Mouse (Mus musculus): Measurements from ENCODE around the gene Fat1. TPM values are rescaled to one million over a fixed set of nuclear protein-coding genes. Genes with fewer than 3 reads are reported as not detected.

Gene Fat1
- polyA plus RNA-seq (2015; fragmentation: Nextera tagmentation; extraction: Ambion mirVana), result 13.4 and 14.8 TPM in 2 replicates

- H3K4me2 ChIP-seq (replicated peaks), result peak within 1 kb of the TSS; percentile 81
- H3K4me3 ChIP-seq (replicated peaks), result peak within 1 kb of the TSS; percentile 75
- peak within 1 kb of the TSS; percentile 61 for H3K9ac ChIP-seq
- WGBS, result under 1% methylated on average over 48 of the region's 49 CpGs
- ATAC-seq, result peak; percentile 83
- H3K27me3 ChIP-seq (replicated peaks), result no peaks in the 10 kb centered on the region
- H3K4me1 ChIP-seq (replicated peaks), result no peaks in the 10 kb centered on the region; the same call in 1 of the 2 replicates
- H3K36me3 ChIP-seq, result no peaks in the 10 kb centered on the region
- H3K27ac ChIP-seq, result peak within 1 kb of the TSS; percentile 92
- no peaks in the 10 kb centered on the region for H3K9me3 ChIP-seq
Measured at GRCm38 (mm10) chr8:44934850-44935497, at the start of gene Fat1. Gene Fat1, plus strand, starts transcription at chr8:44935447.

GRCm38 (mm10) chr8:44894626-44895025, 40.6 kb upstream of the Fat1 start:
- no peaks in the 10 kb centered on the region for H3K27me3 ChIP-seq (replicated peaks)
- no peaks in the 10 kb centered on the region for H3K9me3 ChIP-seq
- H3K4me2 ChIP-seq (replicated peaks), result no peak overlapping the region
- no peak overlapping the region for H3K4me3 ChIP-seq (replicated peaks)
- 72% methylated on average over 6 of the region's 6 CpGs for WGBS
- H3K9ac ChIP-seq, result no peak overlapping the region
- no peaks in the 10 kb centered on the region for H3K4me1 ChIP-seq (replicated peaks)
- no peak for ATAC-seq
- H3K36me3 ChIP-seq, result no peaks in the 10 kb centered on the region
- H3K27ac ChIP-seq, result no peak overlapping the region

GRCm38 (mm10) chr8:44899575-44899991, 35.7 kb upstream of the Fat1 start:
- Histone ChIP-seq H3K27ac (no peak overlapping the region), H3K27me3 (replicated peaks) (no peaks in the 10 kb centered on the region), H3K9ac (no peak overlapping the region), H3K4me2 (replicated peaks) (no peak overlapping the region), H3K9me3 (no peaks in the 10 kb centered on the region), H3K4me3 (replicated peaks) (no peak overlapping the region), H3K36me3 (no peaks in the 10 kb centered on the region), H3K4me1 (replicated peaks) (no peaks in the 10 kb centered on the region)
- 60% methylated on average over 12 of the region's 12 CpGs for WGBS
- no peak for ATAC-seq

- peak; percentile 65 for ATAC-seq
- Histone ChIP-seq H3K27me3 (replicated peaks) (no peaks in the 10 kb centered on the region), H3K9me3 (no peaks in the 10 kb centered on the region), H3K4me1 (replicated peaks) (no peaks in the 10 kb centered on the region), H3K4me3 (replicated peaks) (no peak overlapping the region), H3K36me3 (no peaks in the 10 kb centered on the region), H3K4me2 (replicated peaks) (no peak overlapping the region), H3K9ac (no peak overlapping the region), H3K27ac (no peak overlapping the region)
- 67% methylated on average over 12 of the region's 12 CpGs for WGBS
Measured at GRCm38 (mm10) chr8:44911126-44911903, 23.9 kb upstream of the Fat1 start.

- H3K27me3 ChIP-seq (replicated peaks), result no peaks in the 10 kb centered on the region
- WGBS, result 92% methylated on average over 12 of the region's 12 CpGs
- no peak for ATAC-seq
- H3K4me3 ChIP-seq (replicated peaks), result no peak overlapping the region
- no peak overlapping the region for H3K4me2 ChIP-seq (replicated peaks)
- H3K27ac ChIP-seq, result no peak overlapping the region
- no peak overlapping the region for H3K9ac ChIP-seq
- H3K4me1 ChIP-seq (replicated peaks), result no peaks in the 10 kb centered on the region
- no peaks in the 10 kb centered on the region for H3K36me3 ChIP-seq
- H3K9me3 ChIP-seq, result no peaks in the 10 kb centered on the region
Measured at GRCm38 (mm10) chr8:44919487-44920082, 15.7 kb upstream of the Fat1 start.

- Histone ChIP-seq H3K9me3 (no peaks in the 10 kb centered on the region), H3K4me2 (replicated peaks) (no peak overlapping the region), H3K9ac (no peak overlapping the region), H3K27ac (no peak overlapping the region), H3K4me1 (replicated peaks) (no peaks in the 10 kb centered on the region), H3K27me3 (replicated peaks) (no peaks in the 10 kb centered on the region), H3K4me3 (replicated peaks) (no peak overlapping the region), H3K36me3 (no peaks in the 10 kb centered on the region)
- ATAC-seq, result no peak
- 61% methylated on average over 7 of the region's 7 CpGs for WGBS
Measured at GRCm38 (mm10) chr8:44920379-44921032, 14.7 kb upstream of the Fat1 start.

- no peak overlapping the region for H3K4me2 ChIP-seq (replicated peaks)
- H3K4me3 ChIP-seq (replicated peaks), result no peak overlapping the region
- no peaks in the 10 kb centered on the region for H3K4me1 ChIP-seq (replicated peaks)
- no peak for ATAC-seq
- H3K9ac ChIP-seq, result no peak overlapping the region
- no peaks in the 10 kb centered on the region for H3K36me3 ChIP-seq
- H3K9me3 ChIP-seq, result no peaks in the 10 kb centered on the region
- H3K27ac ChIP-seq, result no peak overlapping the region
- no peaks in the 10 kb centered on the region for H3K27me3 ChIP-seq (replicated peaks)
- 82% methylated on average over 5 of the region's 5 CpGs for WGBS
Measured at GRCm38 (mm10) chr8:44924995-44925394, 10.3 kb upstream of the Fat1 start.

- H3K9ac ChIP-seq, result no peak overlapping the region
- H3K9me3 ChIP-seq, result no peaks in the 10 kb centered on the region
- WGBS, result 87% methylated on average over 3 of the region's 3 CpGs
- no peak for ATAC-seq
- H3K27ac ChIP-seq, result no peak overlapping the region
- no peaks in the 10 kb centered on the region for H3K27me3 ChIP-seq (replicated peaks)
- no peaks in the 10 kb centered on the region for H3K36me3 ChIP-seq
- no peak overlapping the region for H3K4me2 ChIP-seq (replicated peaks)
- H3K4me3 ChIP-seq (replicated peaks), result no peak overlapping the region
- no peaks in the 10 kb centered on the region; the same call in 1 of the 2 replicates for H3K4me1 ChIP-seq (replicated peaks)
Measured at GRCm38 (mm10) chr8:44930058-44930457, 5.2 kb upstream of the Fat1 start.

GRCm38 (mm10) chr8:44932546-44933342, 2.5 kb upstream of the Fat1 start:
- H3K9ac ChIP-seq, result no peak overlapping the region
- ATAC-seq, result no peak
- H3K36me3 ChIP-seq, result no peaks in the 10 kb centered on the region
- H3K27me3 ChIP-seq (replicated peaks), result no peaks in the 10 kb centered on the region
- no peak overlapping the region for H3K4me2 ChIP-seq (replicated peaks)
- no peaks in the 10 kb centered on the region; the same call in 1 of the 2 replicates for H3K4me1 ChIP-seq (replicated peaks)
- no peaks in the 10 kb centered on the region for H3K9me3 ChIP-seq
- H3K27ac ChIP-seq, result no peak overlapping the region
- 90% methylated on average over 9 of the region's 9 CpGs for WGBS
- no peak overlapping the region for H3K4me3 ChIP-seq (replicated peaks)

- H3K9ac ChIP-seq, result no peak overlapping the region
- 47% methylated on average over 6 of the region's 6 CpGs for WGBS
- no peaks in the 10 kb centered on the region for H3K27me3 ChIP-seq (replicated peaks)
- no peaks in the 10 kb centered on the region; the same call in 1 of the 2 replicates for H3K4me1 ChIP-seq (replicated peaks)
- no peaks in the 10 kb centered on the region for H3K36me3 ChIP-seq
- peak overlapping the region; percentile 75 for H3K4me3 ChIP-seq (replicated peaks)
- no peaks in the 10 kb centered on the region for H3K9me3 ChIP-seq
- no peak overlapping the region for H3K27ac ChIP-seq
- no peak for ATAC-seq
- H3K4me2 ChIP-seq (replicated peaks), result peak overlapping the region; percentile 81
Measured at GRCm38 (mm10) chr8:44933478-44933877, 1.8 kb upstream of the Fat1 start.

GRCm38 (mm10) chr8:44934416-44934815, 831 bp upstream of the Fat1 start:
- peak overlapping the region; percentile 81 for H3K4me2 ChIP-seq (replicated peaks)
- H3K27ac ChIP-seq, result peak overlapping the region; percentile 92
- no peaks in the 10 kb centered on the region for H3K27me3 ChIP-seq (replicated peaks)
- WGBS, result 2% methylated on average over 13 of the region's 13 CpGs
- peak overlapping the region; percentile 75 for H3K4me3 ChIP-seq (replicated peaks)
- H3K36me3 ChIP-seq, result no peaks in the 10 kb centered on the region
- H3K9me3 ChIP-seq, result no peaks in the 10 kb centered on the region
- ATAC-seq, result no peak
- no peaks in the 10 kb centered on the region; the same call in 1 of the 2 replicates for H3K4me1 ChIP-seq (replicated peaks)
- H3K9ac ChIP-seq, result peak overlapping the region; percentile 61

All from intestine, embryonic 15.5 days (tissue).